Mouse (Mus musculus): ENCODE results near the gene Pbx1. TPM values are rescaled to one million over a fixed set of nuclear protein-coding genes. Genes with fewer than 3 reads are reported as not detected.
A peak's percentile ranks its signal among the peaks of the same experiment; 100 is the strongest.

Pbx1 gene
- polyA plus RNA-seq, 1 experiment from 2014 or later: 114 TPM

- no peaks in the 10 kb centered on the region for H3K9me3 ChIP-seq (ENCODE audit: control insufficient read depth, low read length)
- H3K4me2 ChIP-seq (ENCODE audit: low read length): peak overlapping the region; percentile 9; the same call in 1 of the 2 replicates
- H3K4me3 ChIP-seq (replicated peaks; ENCODE audit: low read depth, low read length): no peak overlapping the region
- H3K27ac ChIP-seq (replicated peaks; ENCODE audit: low read depth, low read length): peak overlapping the region; percentile 75
- no peaks in the 10 kb centered on the region for H3K36me3 ChIP-seq (ENCODE audit: control insufficient read depth, insufficient read depth, low read length)
- ATAC-seq (ENCODE audit: low FRiP score, low TSS enrichment) (no peak), DNase-seq (no peak)
- no peak overlapping the region for H3K9ac ChIP-seq (replicated peaks; ENCODE audit: low read length)
- WGBS: 44% methylated on average over 12 of the region's 12 CpGs
- H3K4me1 ChIP-seq (ENCODE audit: control insufficient read depth, insufficient read depth, low read length): peaks cover 59% of the 10 kb centered on the region
- H3K27me3 ChIP-seq (ENCODE audit: control insufficient read depth, insufficient read depth, low read length): no peaks in the 10 kb centered on the region
Observed at GRCm38 (mm10) chr1:168323436-168324108, 108.5 kb downstream of the Pbx1 start.

GRCm38 (mm10) chr1:168322892-168323291, 109.2 kb downstream of the Pbx1 start:
- no peaks in the 10 kb centered on the region for H3K27me3 ChIP-seq (ENCODE audit: control insufficient read depth, insufficient read depth, low read length)
- no peaks in the 10 kb centered on the region for H3K9me3 ChIP-seq (ENCODE audit: control insufficient read depth, low read length)
- H3K36me3 ChIP-seq (ENCODE audit: control insufficient read depth, insufficient read depth, low read length): no peaks in the 10 kb centered on the region
- no peak overlapping the region for H3K9ac ChIP-seq (replicated peaks; ENCODE audit: low read length)
- WGBS: 100% methylated on average over 1 of the region's 1 CpGs
- H3K4me3 ChIP-seq (replicated peaks; ENCODE audit: low read depth, low read length): no peak overlapping the region
- ATAC-seq (ENCODE audit: low FRiP score, low TSS enrichment): no peak
- H3K27ac ChIP-seq (replicated peaks; ENCODE audit: low read depth, low read length): no peak overlapping the region
- H3K4me1 ChIP-seq (ENCODE audit: control insufficient read depth, insufficient read depth, low read length): peaks cover 52% of the 10 kb centered on the region
- no peak for DNase-seq
- no peak overlapping the region for H3K4me2 ChIP-seq (ENCODE audit: low read length)

- Histone ChIP-seq H3K4me1 (ENCODE audit: control insufficient read depth, insufficient read depth, low read length) (peaks cover 22% of the 10 kb centered on the region), H3K4me3 (replicated peaks; ENCODE audit: low read depth, low read length) (no peak overlapping the region), H3K9me3 (ENCODE audit: control insufficient read depth, low read length) (no peaks in the 10 kb centered on the region), H3K4me2 (ENCODE audit: low read length) (no peak overlapping the region), H3K27ac (replicated peaks; ENCODE audit: low read depth, low read length) (no peak overlapping the region), H3K36me3 (ENCODE audit: control insufficient read depth, insufficient read depth, low read length) (no peaks in the 10 kb centered on the region), H3K9ac (replicated peaks; ENCODE audit: low read length) (no peak overlapping the region), H3K27me3 (ENCODE audit: control insufficient read depth, insufficient read depth, low read length) (no peaks in the 10 kb centered on the region)
- no peak for DNase-seq
- no peak for ATAC-seq (ENCODE audit: low FRiP score, low TSS enrichment)
- WGBS: 85% methylated on average over 5 of the region's 5 CpGs
Observed at GRCm38 (mm10) chr1:168319695-168320094, 112.4 kb downstream of the Pbx1 start.

- Histone ChIP-seq H3K9ac (replicated peaks; ENCODE audit: low read length) (no peak overlapping the region), H3K4me1 (ENCODE audit: control insufficient read depth, insufficient read depth, low read length) (peaks cover 15% of the 10 kb centered on the region), H3K4me2 (ENCODE audit: low read length) (no peak overlapping the region), H3K27ac (replicated peaks; ENCODE audit: low read depth, low read length) (no peak overlapping the region), H3K27me3 (ENCODE audit: control insufficient read depth, insufficient read depth, low read length) (no peaks in the 10 kb centered on the region), H3K36me3 (ENCODE audit: control insufficient read depth, insufficient read depth, low read length) (no peaks in the 10 kb centered on the region), H3K9me3 (ENCODE audit: control insufficient read depth, low read length) (no peaks in the 10 kb centered on the region), H3K4me3 (replicated peaks; ENCODE audit: low read depth, low read length) (no peak overlapping the region)
- 70% methylated on average over 13 of the region's 13 CpGs for WGBS
- DNase-seq: no peak
- no peak for ATAC-seq (ENCODE audit: low FRiP score, low TSS enrichment)
Observed at GRCm38 (mm10) chr1:168318899-168319469, 113.1 kb downstream of the Pbx1 start.

- Histone ChIP-seq H3K4me2 (ENCODE audit: low read length) (no peak overlapping the region), H3K4me1 (ENCODE audit: control insufficient read depth, insufficient read depth, low read length) (peaks cover 16% of the 10 kb centered on the region), H3K4me3 (replicated peaks; ENCODE audit: low read depth, low read length) (no peak overlapping the region), H3K27ac (replicated peaks; ENCODE audit: low read depth, low read length) (no peak overlapping the region), H3K9ac (replicated peaks; ENCODE audit: low read length) (no peak overlapping the region), H3K9me3 (ENCODE audit: control insufficient read depth, low read length) (no peaks in the 10 kb centered on the region), H3K36me3 (ENCODE audit: control insufficient read depth, insufficient read depth, low read length) (no peaks in the 10 kb centered on the region), H3K27me3 (ENCODE audit: control insufficient read depth, insufficient read depth, low read length) (no peaks in the 10 kb centered on the region)
- no peak for DNase-seq
- no peak for ATAC-seq (ENCODE audit: low FRiP score, low TSS enrichment)
Observed at GRCm38 (mm10) chr1:168313772-168314171, 118.3 kb downstream of the Pbx1 start.

GRCm38 (mm10) chr1:168312710-168313447, 119.2 kb downstream of the Pbx1 start:
- WGBS: 91% methylated on average over 7 of the region's 7 CpGs
- no peak for ATAC-seq (ENCODE audit: low FRiP score, low TSS enrichment)

GRCm38 (mm10) chr1:168309101-168309521, 123.0 kb downstream of the Pbx1 start:
- Histone ChIP-seq H3K9ac (replicated peaks; ENCODE audit: low read length) (no peak overlapping the region), H3K27ac (replicated peaks; ENCODE audit: low read depth, low read length) (peak overlapping the region; percentile 15), H3K36me3 (ENCODE audit: control insufficient read depth, insufficient read depth, low read length) (0 out of 2 replicates have a peak, but pooled peaks cover 2% of the 10 kb centered on the region), H3K27me3 (ENCODE audit: control insufficient read depth, insufficient read depth, low read length) (no peaks in the 10 kb centered on the region), H3K4me2 (ENCODE audit: low read length) (no peak overlapping the region), H3K4me3 (replicated peaks; ENCODE audit: low read depth, low read length) (no peak overlapping the region), H3K9me3 (ENCODE audit: control insufficient read depth, low read length) (no peaks in the 10 kb centered on the region), H3K4me1 (ENCODE audit: control insufficient read depth, insufficient read depth, low read length) (peaks cover 36% of the 10 kb centered on the region)
- 43% methylated on average over 8 of the region's 8 CpGs for WGBS
- DNase-seq (no peak), ATAC-seq (ENCODE audit: low FRiP score, low TSS enrichment) (peak; percentile 37; the same call in 1 of the 2 replicates)

More at GRCm38 (mm10) chr1:168312710-168313447, 119.2 kb downstream of the Pbx1 start:
- Histone ChIP-seq H3K27ac (replicated peaks; ENCODE audit: low read depth, low read length) (no peak overlapping the region), H3K4me2 (ENCODE audit: low read length) (no peak overlapping the region), H3K36me3 (ENCODE audit: control insufficient read depth, insufficient read depth, low read length) (no peaks in the 10 kb centered on the region), H3K4me1 (ENCODE audit: control insufficient read depth, insufficient read depth, low read length) (peaks cover 25% of the 10 kb centered on the region), H3K4me3 (replicated peaks; ENCODE audit: low read depth, low read length) (no peak overlapping the region), H3K9me3 (ENCODE audit: control insufficient read depth, low read length) (no peaks in the 10 kb centered on the region), H3K27me3 (ENCODE audit: control insufficient read depth, insufficient read depth, low read length) (no peaks in the 10 kb centered on the region), H3K9ac (replicated peaks; ENCODE audit: low read length) (no peak overlapping the region)
- no peak for DNase-seq

- H3K4me2 ChIP-seq (ENCODE audit: low read length): no peak overlapping the region
- H3K27me3 ChIP-seq (ENCODE audit: control insufficient read depth, insufficient read depth, low read length): no peaks in the 10 kb centered on the region
- H3K36me3 ChIP-seq (ENCODE audit: control insufficient read depth, insufficient read depth, low read length): 0 out of 2 replicates have a peak, but pooled peaks cover 2% of the 10 kb centered on the region
- 60% methylated on average over 14 of the region's 14 CpGs for WGBS
- no peak overlapping the region for H3K9ac ChIP-seq (replicated peaks; ENCODE audit: low read length)
- no peak overlapping the region for H3K4me3 ChIP-seq (replicated peaks; ENCODE audit: low read depth, low read length)
- H3K9me3 ChIP-seq (ENCODE audit: control insufficient read depth, low read length): no peaks in the 10 kb centered on the region
- no peak for DNase-seq
- peaks cover 36% of the 10 kb centered on the region for H3K4me1 ChIP-seq (ENCODE audit: control insufficient read depth, insufficient read depth, low read length)
- no peak overlapping the region for H3K27ac ChIP-seq (replicated peaks; ENCODE audit: low read depth, low read length)
- no peak for ATAC-seq (ENCODE audit: low FRiP score, low TSS enrichment)
Observed at GRCm38 (mm10) chr1:168307275-168308182, 124.5 kb downstream of the Pbx1 start.

Measured in midbrain, embryonic 14.5 days (tissue).